Mouse (Mus musculus): ENCODE measurements around the gene Tmem87b.
A peak's percentile ranks its signal among the peaks of the same experiment; 100 is the strongest.

The Tmem87b gene

GRCm38 (mm10) chr2:128881236-128881635 lies 63.3 kb downstream of the Tmem87b start:
- peaks cover 7% of the 10 kb centered on the region; the same call in 1 of the 2 replicates for H3K4me1 ChIP-seq (replicated peaks; ENCODE audit: low read depth, low read length)
- no peaks in the 10 kb centered on the region for H3K9me3 ChIP-seq (ENCODE audit: low read length)

GRCm38 (mm10) chr2:128885225-128885811 lies 67.4 kb downstream of the Tmem87b start:
- Histone ChIP-seq H3K9me3 (ENCODE audit: low read length) (no peaks in the 10 kb centered on the region), H3K27me3 (ENCODE audit: insufficient read depth, low read length) (no peaks in the 10 kb centered on the region), H3K36me3 (ENCODE audit: insufficient read depth, low read length) (no peaks in the 10 kb centered on the region), H3K4me3 (replicated peaks; ENCODE audit: low read length) (no peak overlapping the region), H3K4me1 (replicated peaks; ENCODE audit: low read depth, low read length) (peaks cover 32% of the 10 kb centered on the region)
- TF ChIP-seq CTCF (conservative IDR thresholded peaks at IDR 0.05; ENCODE audit: low read length) (no peak), NANOG (IDR thresholded peaks at IDR 0.05; ENCODE audit: borderline replicate concordance, low read length) (no peak), POU5F1 (IDR thresholded peaks at IDR 0.05; ENCODE audit: borderline replicate concordance, low read length) (no peak)

More at GRCm38 (mm10) chr2:128881236-128881635, 63.3 kb downstream of the Tmem87b start:
- Histone ChIP-seq H3K27me3 (ENCODE audit: insufficient read depth, low read length) (peaks cover 3% of the 10 kb centered on the region), H3K36me3 (ENCODE audit: insufficient read depth, low read length) (no peaks in the 10 kb centered on the region), H3K4me3 (replicated peaks; ENCODE audit: low read length) (no peak overlapping the region)
- TF ChIP-seq POU5F1 (IDR thresholded peaks at IDR 0.05; ENCODE audit: borderline replicate concordance, low read length) (no peak), NANOG (IDR thresholded peaks at IDR 0.05; ENCODE audit: borderline replicate concordance, low read length) (no peak), CTCF (conservative IDR thresholded peaks at IDR 0.05; ENCODE audit: low read length) (peak; percentile 54)

- no peak for TF ChIP-seq NANOG (IDR thresholded peaks at IDR 0.05; ENCODE audit: borderline replicate concordance, low read length)
- no peak for TF ChIP-seq POU5F1 (IDR thresholded peaks at IDR 0.05; ENCODE audit: borderline replicate concordance, low read length)
- Histone ChIP-seq H3K4me3 (replicated peaks; ENCODE audit: low read length) (peak overlapping the region; percentile 48), H3K9me3 (ENCODE audit: low read length) (no peaks in the 10 kb centered on the region), H3K36me3 (ENCODE audit: insufficient read depth, low read length) (no peaks in the 10 kb centered on the region), H3K4me1 (replicated peaks; ENCODE audit: low read depth, low read length) (peaks cover 53% of the 10 kb centered on the region), H3K27me3 (ENCODE audit: insufficient read depth, low read length) (0 out of 2 replicates have a peak, but pooled peaks cover under 1% of the 10 kb centered on the region)
These were observed 70.1 kb downstream of the Tmem87b start for GRCm38 (mm10) chr2:128887866-128888550.

- Histone ChIP-seq H3K36me3 (ENCODE audit: insufficient read depth, low read length) (no peaks in the 10 kb centered on the region), H3K27me3 (ENCODE audit: insufficient read depth, low read length) (peaks cover 16% of the 10 kb centered on the region), H3K4me3 (replicated peaks; ENCODE audit: low read length) (no peak overlapping the region; the same call in 1 of the 2 replicates), H3K4me1 (replicated peaks; ENCODE audit: low read depth, low read length) (peaks cover 59% of the 10 kb centered on the region), H3K9me3 (ENCODE audit: low read length) (no peaks in the 10 kb centered on the region)
- TF ChIP-seq CTCF (conservative IDR thresholded peaks at IDR 0.05; ENCODE audit: low read length) (peak; percentile 52), POU5F1 (IDR thresholded peaks at IDR 0.05; ENCODE audit: borderline replicate concordance, low read length) (no peak)
These were observed 72.9 kb downstream of the Tmem87b start for GRCm38 (mm10) chr2:128890661-128891335.

GRCm38 (mm10) chr2:128892180-128892721 lies 74.3 kb downstream of the Tmem87b start:
- peak overlapping the region; percentile 71 for H3K4me3 ChIP-seq (replicated peaks; ENCODE audit: low read length)
- H3K4me1 ChIP-seq (replicated peaks; ENCODE audit: low read depth, low read length) = peaks cover 56% of the 10 kb centered on the region
- TF ChIP-seq CTCF (conservative IDR thresholded peaks at IDR 0.05; ENCODE audit: low read length) (no peak), NANOG (IDR thresholded peaks at IDR 0.05; ENCODE audit: borderline replicate concordance, low read length) (no peak), POU5F1 (IDR thresholded peaks at IDR 0.05; ENCODE audit: borderline replicate concordance, low read length) (no peak)
- no peaks in the 10 kb centered on the region for H3K9me3 ChIP-seq (ENCODE audit: low read length)
- no peaks in the 10 kb centered on the region for H3K36me3 ChIP-seq (ENCODE audit: insufficient read depth, low read length)
- H3K27me3 ChIP-seq (ENCODE audit: insufficient read depth, low read length) = peaks cover 19% of the 10 kb centered on the region

- H3K27me3 ChIP-seq (ENCODE audit: insufficient read depth, low read length) = no peaks in the 10 kb centered on the region
- TF ChIP-seq POU5F1 (IDR thresholded peaks at IDR 0.05; ENCODE audit: borderline replicate concordance, low read length) (no peak), NANOG (IDR thresholded peaks at IDR 0.05; ENCODE audit: borderline replicate concordance, low read length) (no peak), CTCF (conservative IDR thresholded peaks at IDR 0.05; ENCODE audit: low read length) (no peak)
- H3K36me3 ChIP-seq (ENCODE audit: insufficient read depth, low read length) = no peaks in the 10 kb centered on the region
- no peaks in the 10 kb centered on the region for H3K4me1 ChIP-seq (replicated peaks; ENCODE audit: low read depth, low read length)
- H3K9me3 ChIP-seq (ENCODE audit: low read length) = peaks cover 3% of the 10 kb centered on the region; the same call in 1 of the 2 replicates
- no peak overlapping the region for H3K4me3 ChIP-seq (replicated peaks; ENCODE audit: low read length)
These were observed 84.9 kb downstream of the Tmem87b start for GRCm38 (mm10) chr2:128902843-128903242.

GRCm38 (mm10) chr2:128903661-128904060 lies 85.7 kb downstream of the Tmem87b start:
- peaks cover 3% of the 10 kb centered on the region; the same call in 1 of the 2 replicates for H3K9me3 ChIP-seq (ENCODE audit: low read length)
- no peaks in the 10 kb centered on the region for H3K27me3 ChIP-seq (ENCODE audit: insufficient read depth, low read length)
- H3K4me1 ChIP-seq (replicated peaks; ENCODE audit: low read depth, low read length) = no peaks in the 10 kb centered on the region
- H3K4me3 ChIP-seq (replicated peaks; ENCODE audit: low read length) = no peak overlapping the region
- H3K36me3 ChIP-seq (ENCODE audit: insufficient read depth, low read length) = no peaks in the 10 kb centered on the region
- TF ChIP-seq NANOG (IDR thresholded peaks at IDR 0.05; ENCODE audit: borderline replicate concordance, low read length) (no peak), CTCF (conservative IDR thresholded peaks at IDR 0.05; ENCODE audit: low read length) (no peak), POU5F1 (IDR thresholded peaks at IDR 0.05; ENCODE audit: borderline replicate concordance, low read length) (no peak)

All from E14TG2a.4 (cell line).